Mouse (Mus musculus): ENCODE results near the gene Fam117a.

Fam117a gene

DNA sequence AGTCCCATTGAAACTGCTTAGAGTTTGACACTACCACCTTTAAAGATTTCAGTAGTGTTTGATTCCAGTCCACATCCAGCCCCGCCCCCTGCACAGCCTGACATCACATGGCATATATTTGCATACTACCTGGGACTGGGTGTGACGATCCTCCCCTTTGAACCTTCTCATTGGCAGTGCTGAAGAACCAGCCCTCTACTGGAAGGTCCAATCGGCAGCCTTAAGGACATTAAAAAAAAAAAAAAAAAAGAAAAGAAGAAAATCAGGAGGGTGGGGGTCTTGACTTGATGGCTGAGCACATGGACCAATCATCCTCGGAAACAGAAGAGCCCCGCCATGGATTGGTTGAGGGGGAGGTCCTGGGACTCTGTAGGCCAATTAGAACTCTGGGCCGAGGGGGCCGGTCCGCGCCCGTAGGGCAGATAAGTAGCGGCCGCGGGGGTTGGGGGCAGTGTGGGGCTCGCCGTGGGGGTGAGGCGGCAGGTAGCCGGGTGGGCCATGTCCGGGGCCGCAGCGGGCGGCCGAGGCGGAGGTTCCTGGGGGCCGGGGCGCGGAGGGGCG lies at the start of gene Fam117a:
TSS of gene Fam117a (plus strand) at position 451 of the 561 bp plus-strand sequence.
- ATAC-seq (ENCODE audit: low TSS enrichment), result peak; percentile 93

- no peak for ATAC-seq (ENCODE audit: low TSS enrichment)
Observed at GRCm38 (mm10) chr11:95291998-95292397, 44.8 kb upstream of the Fam117a start.

GRCm38 (mm10) chr11:95293017-95293624 lies 43.7 kb upstream of the Fam117a start:
- ATAC-seq (ENCODE audit: low TSS enrichment), result no peak

DNA sequence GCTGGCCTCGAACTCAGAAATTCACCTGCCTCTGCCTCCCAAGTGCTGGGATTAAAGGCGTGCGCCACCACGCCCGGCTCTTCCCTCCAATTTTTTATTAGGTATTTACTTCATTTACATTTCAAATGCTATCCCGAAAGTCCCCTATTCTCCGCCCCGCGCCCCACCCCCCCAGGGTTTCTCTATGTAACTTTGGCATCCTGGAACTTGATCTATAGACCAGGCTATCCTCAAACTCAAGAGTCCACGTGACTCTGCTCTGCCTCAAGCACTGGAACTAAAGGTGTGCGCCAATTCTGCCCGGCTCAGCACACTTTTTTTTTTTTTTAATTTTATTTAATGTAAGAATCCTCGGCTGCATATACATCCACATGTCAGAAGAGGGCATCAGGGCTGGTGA lies 41.1 kb upstream of the Fam117a start:
- no peak for ATAC-seq (ENCODE audit: low TSS enrichment)

- no peak for ATAC-seq (ENCODE audit: low TSS enrichment)
Observed at GRCm38 (mm10) chr11:95298146-95298545, 38.7 kb upstream of the Fam117a start.

GRCm38 (mm10) chr11:95299886-95300285 lies 36.9 kb upstream of the Fam117a start:
- no peak for ATAC-seq (ENCODE audit: low TSS enrichment)

- ATAC-seq (ENCODE audit: low TSS enrichment), result no peak
Observed at GRCm38 (mm10) chr11:95301772-95302171, 35.0 kb upstream of the Fam117a start.

DNA sequence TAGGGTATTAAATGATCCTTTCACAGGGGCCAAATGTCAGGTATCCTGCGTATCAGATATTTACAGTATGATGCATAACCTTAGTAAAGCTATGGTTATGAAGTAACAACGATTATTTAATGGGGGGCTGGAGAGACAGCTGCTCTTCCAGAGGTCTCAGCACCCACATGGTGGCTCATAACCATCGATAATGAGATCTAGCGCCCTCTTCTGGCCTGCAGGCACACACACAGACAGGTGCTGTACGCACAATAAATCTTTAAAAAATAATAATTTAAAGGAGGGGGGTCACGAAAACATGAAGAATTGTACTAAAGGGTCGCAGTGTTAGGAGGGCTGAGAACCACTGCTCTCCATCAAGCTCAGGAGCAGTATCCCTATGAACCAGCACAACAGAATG lies 31.2 kb upstream of the Fam117a start:
- no peak for ATAC-seq (ENCODE audit: low TSS enrichment)

DNA sequence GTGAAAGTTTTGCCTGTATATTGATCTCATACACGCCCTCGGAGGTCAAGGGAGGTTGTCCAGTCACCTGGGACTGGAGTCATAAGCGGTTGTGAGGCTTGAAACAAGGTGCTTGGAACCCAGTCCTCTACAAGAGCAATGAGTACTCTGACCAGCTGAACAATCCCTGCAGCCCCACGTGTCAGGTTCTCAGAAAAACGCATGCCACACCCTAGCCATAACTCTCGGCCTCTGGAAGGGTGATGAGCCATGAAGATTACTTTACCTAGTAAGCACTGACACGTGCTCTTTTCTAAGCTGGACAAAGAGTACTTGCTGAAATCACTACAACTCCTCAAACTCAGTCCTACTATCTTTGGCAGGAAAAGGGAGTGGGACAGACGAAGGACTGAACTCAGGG lies 29.3 kb upstream of the Fam117a start:
- ATAC-seq (ENCODE audit: low TSS enrichment), result no peak

- ATAC-seq (ENCODE audit: low TSS enrichment), result peak; percentile 86
Observed at GRCm38 (mm10) chr11:95309510-95310006, 27.3 kb upstream of the Fam117a start.

DNA sequence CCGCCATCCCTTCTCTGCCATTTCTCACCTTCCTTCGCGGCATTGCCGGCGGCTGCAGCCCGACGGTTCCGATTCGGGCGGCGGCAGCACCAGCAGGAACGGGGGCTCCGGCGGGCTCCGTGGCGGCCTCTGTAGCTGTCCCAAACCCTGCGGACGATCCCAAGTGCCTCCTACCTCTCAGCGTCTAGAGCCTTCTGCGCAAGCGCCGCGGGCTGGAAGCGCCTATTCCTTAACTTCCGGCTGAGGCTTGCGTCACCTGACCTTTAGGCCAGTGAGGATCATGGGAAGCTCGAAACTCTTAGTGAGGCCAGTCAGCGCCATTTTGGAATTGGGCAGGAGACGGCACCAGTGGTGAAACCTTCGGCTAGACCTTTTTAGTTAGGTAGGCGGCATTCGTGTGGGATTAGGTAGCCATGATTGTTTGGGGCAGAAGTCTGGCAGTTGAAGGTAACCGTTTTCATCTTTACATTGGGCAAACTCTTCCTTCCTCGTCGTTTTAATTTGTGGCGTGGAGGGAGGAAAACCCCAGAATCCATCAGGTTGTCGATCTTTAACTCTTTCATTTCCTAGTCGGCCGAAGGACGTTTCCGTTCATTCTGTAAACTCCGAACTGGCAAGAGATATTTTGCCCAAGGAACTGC lies 26.7 kb upstream of the Fam117a start, which contains the start of gene Kat7:
TSS of gene Kat7 (minus strand) at position 240 of the 641 bp plus-strand sequence.
- ATAC-seq (ENCODE audit: low TSS enrichment), result peak; percentile 93

DNA sequence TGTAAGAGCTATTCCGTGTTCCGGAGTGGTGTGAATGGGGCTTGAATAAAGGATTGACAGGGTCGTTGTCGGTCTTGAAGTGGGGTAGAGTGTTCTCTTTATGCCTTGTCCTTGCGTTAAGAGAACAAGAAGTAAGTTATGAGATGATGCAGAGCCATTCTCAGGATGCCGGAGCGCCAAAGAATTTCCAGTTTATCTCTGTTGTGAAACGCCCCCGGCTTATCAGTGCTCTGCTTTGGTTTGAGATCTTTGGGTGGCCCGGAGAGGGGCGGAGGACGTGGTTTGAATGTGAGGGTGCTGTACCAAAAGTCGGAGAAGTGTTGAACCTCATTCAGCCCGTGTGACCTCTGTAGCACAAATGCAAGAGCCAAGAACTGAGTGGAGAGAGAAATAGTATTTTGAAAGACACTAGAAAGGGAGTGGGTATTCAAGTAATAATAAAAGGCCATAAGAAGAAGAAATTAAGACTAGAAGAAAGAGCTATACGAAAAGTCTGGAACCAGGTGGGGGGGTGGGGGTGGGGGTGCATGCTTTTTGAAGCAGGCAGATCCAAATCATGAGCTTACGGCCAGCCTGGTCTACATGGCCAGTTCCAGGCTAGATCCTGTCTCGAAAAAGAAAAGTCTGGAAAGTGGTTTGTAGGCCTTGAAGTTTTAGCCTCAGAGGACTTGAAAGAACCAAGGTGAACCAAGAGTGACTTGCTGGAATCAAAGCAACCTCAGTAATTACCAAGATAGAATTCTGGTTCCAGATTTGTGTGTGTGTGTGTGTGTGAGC lies 26.0 kb upstream of the Fam117a start:
- peak; percentile 7; the same call in 1 of the 2 replicates for ATAC-seq (ENCODE audit: low TSS enrichment)

GRCm38 (mm10) chr11:95311425-95311807 lies 25.4 kb upstream of the Fam117a start:
- ATAC-seq (ENCODE audit: low TSS enrichment), result no peak

DNA sequence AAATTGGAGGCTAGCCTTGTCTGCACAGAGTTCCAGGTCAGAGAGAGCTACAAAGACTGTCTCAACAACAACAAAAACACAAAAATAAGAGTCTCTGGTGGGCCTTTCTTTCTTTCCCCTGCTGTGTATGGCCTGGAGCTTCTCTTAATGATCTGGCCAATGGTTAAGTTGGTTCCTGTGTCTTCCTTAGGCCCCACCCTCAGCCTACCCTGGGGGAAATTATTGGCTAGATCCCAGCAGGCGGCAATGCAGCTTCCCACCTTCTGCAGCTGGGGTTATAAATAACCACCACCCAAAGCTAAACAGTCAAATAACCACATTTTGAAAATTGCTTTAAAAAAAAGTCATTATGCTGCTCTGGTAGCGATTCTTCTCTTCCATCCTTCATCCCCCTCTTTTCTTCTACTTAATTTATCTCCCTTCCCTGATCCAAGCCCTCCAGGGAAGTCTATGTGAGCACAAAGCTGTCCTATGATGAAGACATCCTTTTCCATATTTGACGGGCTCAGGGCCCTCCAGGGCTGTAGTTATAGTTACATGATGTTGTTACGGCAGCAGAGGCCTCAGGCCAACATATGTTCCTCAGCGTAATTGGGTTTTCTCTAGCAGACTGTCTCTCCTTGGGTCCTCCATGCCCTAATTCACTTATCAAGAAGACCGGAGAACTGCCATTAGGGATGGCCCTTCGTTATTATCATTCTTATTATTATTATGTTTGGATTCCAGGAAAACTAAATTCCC lies 21.4 kb upstream of the Fam117a start:
- no peak for ATAC-seq (ENCODE audit: low TSS enrichment)

- ATAC-seq (ENCODE audit: low TSS enrichment), result no peak
Observed at GRCm38 (mm10) chr11:95318116-95318515, 18.7 kb upstream of the Fam117a start.

GRCm38 (mm10) chr11:95319506-95319905 lies 17.3 kb upstream of the Fam117a start:
- no peak for ATAC-seq (ENCODE audit: low TSS enrichment)

DNA sequence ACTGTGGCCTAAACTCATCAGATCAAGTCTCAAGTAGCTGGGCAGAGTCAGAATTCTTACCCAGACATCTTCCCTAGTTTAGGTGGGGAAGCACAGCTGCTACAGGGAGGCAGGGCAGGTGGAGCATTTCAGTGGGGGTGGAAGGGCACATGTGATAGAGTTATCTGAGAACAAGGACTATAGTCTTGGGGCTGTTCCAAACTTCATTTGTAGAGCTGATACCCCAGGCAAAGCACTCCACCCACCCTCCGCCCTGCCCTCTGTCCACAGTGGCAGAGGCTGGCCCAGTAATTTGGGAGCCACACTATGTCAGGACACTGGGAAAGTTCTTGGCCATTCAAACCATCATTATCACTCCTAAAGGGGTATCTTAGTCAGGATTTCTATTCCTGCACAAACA lies 16.8 kb upstream of the Fam117a start:
- no peak for ATAC-seq (ENCODE audit: low TSS enrichment)

- ATAC-seq (ENCODE audit: low TSS enrichment), result no peak
Observed at GRCm38 (mm10) chr11:95324181-95324580, 12.6 kb upstream of the Fam117a start.

DNA sequence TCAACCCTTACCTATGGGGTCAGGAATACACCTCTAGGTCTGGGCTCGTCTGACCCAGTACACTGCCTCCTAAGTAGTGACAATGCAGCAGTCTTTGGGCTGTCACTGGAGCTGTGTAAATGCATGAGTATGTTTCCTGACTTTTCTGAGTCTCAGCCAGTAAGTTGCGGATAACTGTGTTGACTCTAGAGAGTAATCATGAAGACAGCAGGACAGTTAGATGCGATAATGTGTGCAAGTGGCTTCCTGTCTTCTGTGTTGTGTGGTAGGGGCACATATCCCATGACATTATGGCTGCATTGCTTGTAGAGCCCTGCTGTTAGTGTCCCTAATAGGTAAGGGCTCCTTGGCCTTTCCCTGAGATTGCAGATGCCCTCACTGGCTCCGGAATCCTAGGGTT lies 11.0 kb upstream of the Fam117a start:
- ATAC-seq (ENCODE audit: low TSS enrichment), result no peak

DNA sequence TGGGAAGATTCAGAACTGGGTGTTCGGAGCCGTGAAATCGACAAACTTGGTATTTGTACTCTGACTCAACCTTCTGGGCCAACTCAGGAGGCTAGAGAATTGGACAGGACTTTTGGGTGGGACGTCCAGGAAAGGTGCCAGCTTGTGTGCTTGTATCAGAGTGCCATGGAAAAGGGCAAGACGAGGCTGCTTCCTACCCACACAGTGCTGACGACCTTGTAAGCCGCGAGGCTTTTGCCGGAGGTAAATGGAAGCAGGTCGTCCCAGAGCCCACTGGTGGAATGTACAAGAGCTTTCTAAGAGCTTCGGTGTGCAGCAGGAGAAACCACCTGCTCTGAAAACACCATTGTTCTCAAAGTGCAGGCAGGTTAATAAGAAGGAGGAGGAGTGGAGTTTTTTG lies 10.6 kb upstream of the Fam117a start:
- ATAC-seq (ENCODE audit: low TSS enrichment), result no peak

DNA sequence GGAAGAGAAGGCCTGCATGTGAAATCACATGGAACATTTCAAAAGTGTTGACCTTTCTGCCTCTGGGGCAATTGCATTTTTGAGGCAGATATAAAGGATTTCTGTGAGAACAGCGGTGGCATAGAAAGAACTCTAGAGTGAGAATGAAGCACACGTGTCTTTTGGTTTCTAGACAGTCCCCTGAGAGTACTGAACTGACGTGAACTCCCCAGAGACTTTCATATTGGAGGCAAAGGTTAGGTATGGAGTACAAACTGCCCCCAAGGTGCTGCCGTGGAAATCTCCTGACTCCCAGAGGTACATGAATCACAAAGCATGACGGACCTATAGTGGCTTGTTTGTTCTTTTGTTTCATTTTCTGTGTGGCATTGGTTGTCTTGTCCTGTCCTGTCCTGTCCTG lies 8.2 kb upstream of the Fam117a start:
- no peak for ATAC-seq (ENCODE audit: low TSS enrichment)

DNA sequence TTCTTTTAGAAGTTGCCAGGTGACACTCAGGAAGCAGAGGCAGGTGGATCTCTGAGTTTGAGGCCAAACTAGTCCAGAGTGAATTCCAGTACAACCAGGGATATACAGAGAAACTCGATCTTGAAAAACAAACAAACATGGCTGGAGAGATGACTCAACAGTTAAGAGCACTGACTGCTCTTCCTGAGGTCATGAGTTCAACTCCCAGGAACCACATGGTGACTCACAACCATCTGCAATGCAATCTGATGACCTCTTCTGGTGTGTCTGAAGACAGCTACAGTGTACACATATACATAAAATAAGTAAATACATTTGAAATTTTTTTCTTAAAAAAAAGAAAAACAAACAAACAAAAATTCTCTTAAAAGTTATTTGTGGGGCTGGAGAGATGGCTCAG lies 6.2 kb upstream of the Fam117a start:
- ATAC-seq (ENCODE audit: low TSS enrichment), result no peak

Data from frontal cortex, adult (tissue).